Comparison of ENCODE assay signal across 8 mouse cellular contexts in the genomic region with DNA sequence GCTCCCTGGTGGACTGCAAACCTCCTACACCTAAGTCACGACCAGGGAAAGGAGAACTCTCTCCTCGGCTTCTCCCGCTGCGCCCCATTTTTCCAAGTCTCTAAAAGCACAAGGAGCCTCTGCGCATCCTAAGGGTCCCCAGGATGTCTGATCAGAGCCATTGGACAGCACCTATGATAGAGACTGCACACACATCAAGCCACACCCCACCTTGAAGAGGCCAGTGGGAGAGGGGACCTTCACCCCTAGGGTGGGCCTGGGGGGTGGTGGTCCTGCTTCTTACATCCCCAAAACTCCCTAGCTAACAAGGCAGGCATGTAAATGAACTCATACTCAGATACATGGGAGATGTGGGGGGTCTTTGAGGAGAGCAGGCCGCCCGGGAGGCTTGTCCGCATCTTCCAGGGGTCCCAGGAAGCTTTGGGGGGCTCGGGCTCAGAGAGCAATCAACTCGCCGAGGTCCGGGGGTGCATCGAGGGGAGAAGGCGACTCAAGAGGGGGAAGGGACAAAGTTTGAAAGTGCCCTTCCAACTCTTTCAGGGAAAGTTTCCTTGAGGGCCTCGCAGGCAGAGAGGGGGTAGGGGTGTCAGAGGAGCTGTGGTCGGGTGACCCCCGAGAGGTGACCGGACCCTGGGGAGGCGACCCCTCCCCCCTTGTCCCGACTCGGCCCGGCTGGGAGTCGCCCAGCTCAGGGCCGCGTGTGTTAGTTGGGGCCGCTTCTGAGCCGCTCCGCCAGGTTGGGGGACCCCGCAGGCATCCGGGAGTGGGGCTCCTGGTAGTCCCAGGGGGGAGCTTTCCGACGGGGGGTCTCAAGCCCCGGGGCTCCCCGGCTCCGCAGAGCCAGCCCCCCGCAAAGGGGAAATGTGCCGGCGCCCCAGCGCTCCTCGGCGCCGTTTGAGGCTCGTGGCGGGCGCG. TPM values are rescaled to one million over a fixed set of nuclear protein-coding genes. Genes with fewer than 3 reads are reported as not detected.
DNase-seq lines count a peak whose midpoint lies in the region; ATAC-seq and TF ChIP-seq lines count a peak whose summit lies in the region.

No protein-coding gene starts in this region.

- intact Hi-C loops in left cerebral cortex, postnatal 4 days (cut with DNase I), result no loop called here

- TF ChIP-seq CTCF in brain, embryonic 14.5 days (IDR thresholded peaks at IDR 0.05; ENCODE audit: borderline replicate concordance, extremely low read depth, insufficient read depth, insufficient read length), result no peak
- no peak for TF ChIP-seq CTCF in lung, postnatal 0 days (IDR thresholded peaks at IDR 0.05)
- no peak for TF ChIP-seq CTCF in testis, adult 2 months (IDR thresholded peaks at IDR 0.05; ENCODE audit: control insufficient read depth, insufficient read depth, insufficient replicate concordance, low read depth, low read length)

- peak overlapping the region; percentile 97 for H3K4me2 ChIP-seq in lung, postnatal 0 days (replicated peaks; ENCODE audit: low read depth, low read length)

- TF ChIP-seq POLR2A in brain, embryonic 14.5 days (IDR thresholded peaks at IDR 0.05; ENCODE audit: borderline replicate concordance, extremely low read depth, insufficient read depth, insufficient read length, poor library complexity, severe bottlenecking), result no peak
- no peak for TF ChIP-seq POLR2A in testis, adult 2 months (IDR thresholded peaks at IDR 0.05; ENCODE audit: control insufficient read depth, low read depth, low read length)

- no peaks in the 10 kb centered on the region for H3K9me3 ChIP-seq in lung, postnatal 0 days (ENCODE audit: low read length)

- H3K4me1 ChIP-seq in lung, postnatal 0 days (ENCODE audit: insufficient read depth, low read depth, low read length), result peaks cover 11% of the 10 kb centered on the region; the same call in 1 of the 2 replicates
- H3K4me1 ChIP-seq in testis, adult 2 months (ENCODE audit: control insufficient read depth, insufficient read depth, low read length), result peaks cover 41% of the 10 kb centered on the region

- DNase-seq in left cerebral cortex, postnatal 4 days, result peak; percentile 51
- DNase-seq in left cerebral cortex, adult 8-10 months (ENCODE audit: low spot score in 2 of 2), result no peak
- peak; percentile 30 for DNase-seq in brain, embryonic 14.5 days (ENCODE audit: low read depth)
- peak; percentile 46 for DNase-seq in gastrocnemius, postnatal 25 days
- DNase-seq in kidney, adult 11 months, result peak; percentile 49
- peak; percentile 44 for DNase-seq in lung, postnatal 0 days (ENCODE audit: low spot score)

- TF ChIP-seq EP300 in lung, postnatal 0 days (IDR thresholded peaks at IDR 0.05), result no peak

- H3K27me3 ChIP-seq in lung, postnatal 0 days (replicated peaks; ENCODE audit: insufficient read depth, low read length), result no peaks in the 10 kb centered on the region
- no peaks in the 10 kb centered on the region for H3K27me3 ChIP-seq in testis, adult 2 months (ENCODE audit: control insufficient read depth, insufficient read depth, low read length)

- ATAC-seq in lung, postnatal 0 days, result peak; percentile 21
- ATAC-seq in monocyte, adult 5-6 weeks (replicated peaks; ENCODE audit: insufficient number of reproducible peaks, low FRiP score, low TSS enrichment, poor library complexity, severe bottlenecking), result no peak

- peak overlapping the region; percentile 79 for H3K4me3 ChIP-seq in lung, postnatal 0 days (ENCODE audit: low read depth, low read length)
- peak overlapping the region; percentile 84 for H3K4me3 ChIP-seq in testis, adult 2 months (ENCODE audit: control insufficient read depth, low read depth, low read length)

- H3K9ac ChIP-seq in lung, postnatal 0 days (replicated peaks; ENCODE audit: low read depth), result peak overlapping the region; percentile 100

- H3K27ac ChIP-seq in lung, postnatal 0 days (ENCODE audit: low read length), result peak overlapping the region; percentile 98
- peak overlapping the region; percentile 84 for H3K27ac ChIP-seq in testis, adult 2 months (ENCODE audit: control insufficient read depth, insufficient read depth, low read depth, low read length)

- no peaks in the 10 kb centered on the region for H3K36me3 ChIP-seq in lung, postnatal 0 days (ENCODE audit: insufficient read depth, low read length)
- H3K36me3 ChIP-seq in testis, adult 2 months (ENCODE audit: control insufficient read depth, insufficient read depth, low read length), result no peaks in the 10 kb centered on the region

- WGBS in lung, postnatal 0 days, result 7% methylated on average over 31 of the region's 46 CpGs

RNA-seq across cellular contexts. Expression of a gene that starts 0.7 kb away (rescaled TPM):
- total RNA-seq in left cerebral cortex, postnatal 4 days (2021), result 10 to 100 TPM; 84.8 to 94.8 TPM
- total RNA-seq in left cerebral cortex, adult 8-10 months (2022), result 10 to 100 TPM; 84.9 to 94.2 (median 89.5) TPM
- 198 and 310 TPM in 2 replicates for polyA plus RNA-seq in brain, embryonic 14.5 days (2012; rRNA removed)
- 10 to 100 TPM; 73.2 to 75.3 TPM for total RNA-seq in gastrocnemius, postnatal 25 days (2021)
- polyA plus RNA-seq in lung, postnatal 0 days (2015; fragmentation: Nextera tagmentation; extraction: Ambion mirVana), result 263 and 311 TPM in 2 replicates
- 9.7 and 11.5 TPM in 2 replicates for polyA plus RNA-seq in testis, adult 2 months (2012; rRNA removed)
- 27.7 to 41.5 TPM (median 37.9 TPM) in 3 replicates for total RNA-seq in monocyte, adult 5-6 weeks (2017)

RNA-seq across cellular contexts. Expression of a gene that starts 14.1 kb away (rescaled TPM):
- 1 to 10 TPM in 1 of 2 experiments, not detected in 1; 1.0 TPM for total RNA-seq in left cerebral cortex, postnatal 4 days (2021)
- under 1 TPM in 3 of 4 experiments, not detected in 1; 0.30 to 0.72 (median 0.37) TPM for total RNA-seq in left cerebral cortex, adult 8-10 months (2022)
- polyA plus RNA-seq in brain, embryonic 14.5 days (2012; rRNA removed), result 0.13 and 0.19 TPM in 2 replicates
- not detected for total RNA-seq in gastrocnemius, postnatal 25 days (2021)
- 0.12 and 0.14 TPM in 2 replicates for polyA plus RNA-seq in lung, postnatal 0 days (2015; fragmentation: Nextera tagmentation; extraction: Ambion mirVana)
- polyA plus RNA-seq in testis, adult 2 months (2012; rRNA removed), result not detected in 2 replicates
- total RNA-seq in monocyte, adult 5-6 weeks (2017), result not detected in 3 replicates

RNA-seq across cellular contexts. Expression of a gene that starts 35.1 kb away (rescaled TPM):
- total RNA-seq in left cerebral cortex, postnatal 4 days (2021), result 10 to 100 TPM; 25.5 to 27.2 TPM
- 10 to 100 TPM; 16.5 to 20.1 (median 18.4) TPM for total RNA-seq in left cerebral cortex, adult 8-10 months (2022)
- 60.9 and 85.5 TPM in 2 replicates for polyA plus RNA-seq in brain, embryonic 14.5 days (2012; rRNA removed)
- total RNA-seq in gastrocnemius, postnatal 25 days (2021), result 1 to 10 TPM; 3.6 to 4.4 TPM
- polyA plus RNA-seq in lung, postnatal 0 days (2015; fragmentation: Nextera tagmentation; extraction: Ambion mirVana), result 45.4 and 48.4 TPM in 2 replicates
- 292 and 336 TPM in 2 replicates for polyA plus RNA-seq in testis, adult 2 months (2012; rRNA removed)
- 8.1 to 17.1 TPM (median 13.3 TPM) in 3 replicates for total RNA-seq in monocyte, adult 5-6 weeks (2017)

RNA-seq across cellular contexts. Expression of a gene that starts 47.4 kb away (rescaled TPM):
- total RNA-seq in left cerebral cortex, postnatal 4 days (2021), result 100 to 1,000 TPM; 116 to 122 TPM
- 10 to 100 TPM; 73.8 to 77.0 (median 75.3) TPM for total RNA-seq in left cerebral cortex, adult 8-10 months (2022)
- 180 and 189 TPM in 2 replicates for polyA plus RNA-seq in brain, embryonic 14.5 days (2012; rRNA removed)
- total RNA-seq in gastrocnemius, postnatal 25 days (2021), result 10 to 100 TPM; 46.3 to 53.2 TPM
- 99.3 and 101 TPM in 2 replicates for polyA plus RNA-seq in lung, postnatal 0 days (2015; fragmentation: Nextera tagmentation; extraction: Ambion mirVana)
- 110 and 117 TPM in 2 replicates for polyA plus RNA-seq in testis, adult 2 months (2012; rRNA removed)
- 102 to 117 TPM (median 113 TPM) in 3 replicates for total RNA-seq in monocyte, adult 5-6 weeks (2017)

Comparison
In these comparisons a context has a peak if more than half of its experiments do, and no peak if none do; other contexts are left out.
1. DNase-seq: peak in left cerebral cortex, postnatal 4 days (single experiment), brain, embryonic 14.5 days (single experiment), gastrocnemius, postnatal 25 days (single experiment), kidney, adult 11 months (single experiment) and lung, postnatal 0 days (single experiment); none in left cerebral cortex, adult 8-10 months (0 of 2).